Mouse (Mus musculus) forebrain, embryonic 11.5 days (tissue): ENCODE data around the gene Adgrg3. TPM values are rescaled to one million over a fixed set of nuclear protein-coding genes. Genes with fewer than 3 reads are reported as not detected.
A peak's percentile ranks its signal among the peaks of the same experiment; 100 is the strongest.

Source experiments
- ATAC-seq: fragments of 200-750 bp; cut with Nextera tagmentation; replicated peaks from 2 replicates; pipeline ENCODE4 v1.8.0; 2017; ENCODE audit warnings: moderate TSS enrichment; ENCODE audit not compliant: low FRiP score
- DNase-seq: peaks from one replicate; pipeline ENCODE4 v3.0.0-alpha.2; 2017; ENCODE audit warnings: low spot score
- H3K27ac ChIP-seq: fragments of 300-500 bp; sonication (generic); 2 replicates; pipeline ENCODE4 v1.5.1; 2014; ENCODE audit warnings: low read depth, low read length
- H3K27me3 ChIP-seq: fragments of 300-500 bp; sonication (generic); 2 replicates; pipeline ENCODE4 v1.6.1; 2014; ENCODE audit warnings: mild to moderate bottlenecking, low read length, mixed read lengths; ENCODE audit not compliant: control insufficient read depth, insufficient read depth
- H3K36me3 ChIP-seq: fragments of 300-500 bp; sonication (generic); 2 replicates; pipeline ENCODE4 v1.6.1; 2014; ENCODE audit warnings: mild to moderate bottlenecking, low read length, moderate library complexity, mixed read lengths; ENCODE audit not compliant: control insufficient read depth, insufficient read depth
- H3K4me1 ChIP-seq: fragments of 300-500 bp; sonication (generic); replicated peaks from 2 replicates; pipeline ENCODE4 v1.6.1; 2014; ENCODE audit warnings: low read length, mixed read lengths; ENCODE audit not compliant: control insufficient read depth, insufficient read depth
- H3K4me2 ChIP-seq: fragments of 300-500 bp; sonication (generic); 2 replicates; pipeline ENCODE4 v1.6.1; 2014; ENCODE audit warnings: low read depth, mild to moderate bottlenecking, low read length, moderate library complexity, mixed read lengths; ENCODE audit not compliant: severe bottlenecking
- H3K4me3 ChIP-seq: fragments of 300-500 bp; sonication (generic); 2 replicates; pipeline ENCODE4 v1.5.1; 2014; ENCODE audit warnings: low read depth, low read length
- H3K9ac ChIP-seq: fragments of 300-500 bp; sonication (generic); 2 replicates; pipeline ENCODE4 v1.6.1; 2014; ENCODE audit warnings: low read length
- H3K9me3 ChIP-seq: fragments of 300-500 bp; sonication (generic); 2 replicates; pipeline ENCODE4 v1.6.1; 2016; ENCODE audit warnings: low read length, mixed read lengths; ENCODE audit not compliant: control insufficient read depth
- WGBS: fragments of 180-500 bp; shearing (Covaris S2); extraction: QIAGEN DNeasy Blood & Tissue Kit; methylation state at CpG from one replicate; pipeline ENCODE4 v1.1.7; 2014; 5-methylcytosine and 5-hydroxymethylcytosine counted together
- polyA plus RNA-seq: library from polyadenylated mRNA; unstranded; fragments of >200 nt; fragmentation: Nextera tagmentation; extraction: Ambion mirVana; gene quantifications from 2 replicates; pipeline ENCODE4 v1.2.1, GENCODE M21; 2014

Gene Adgrg3
- polyA plus RNA-seq, 1 experiment from 2014 or later = 3.2 TPM

GRCm38 (mm10) chr8:94996037-94996436 lies 21.5 kb upstream of the Adgrg3 start:
- Histone ChIP-seq H3K36me3 (no peaks in the 10 kb centered on the region), H3K9ac (peak overlapping the region; percentile 96), H3K27me3 (no peaks in the 10 kb centered on the region), H3K4me2 (peak overlapping the region; percentile 91), H3K4me1 (peaks cover 52% of the 10 kb centered on the region), H3K4me3 (peak overlapping the region; percentile 59), H3K9me3 (no peaks in the 10 kb centered on the region), H3K27ac (peak overlapping the region; percentile 97)
- 37% methylated on average over 12 of the region's 12 CpGs for WGBS
- ATAC-seq = no peak
- DNase-seq = no peak

GRCm38 (mm10) chr8:94996899-94997856 lies 20.3 kb upstream of the Adgrg3 start:
- peaks cover 56% of the 10 kb centered on the region for H3K4me1 ChIP-seq
- no peaks in the 10 kb centered on the region; the same call in 1 of the 2 replicates for H3K36me3 ChIP-seq
- no peaks in the 10 kb centered on the region for H3K9me3 ChIP-seq
- 64% methylated on average over 6 of the region's 6 CpGs for WGBS
- H3K9ac ChIP-seq = peak overlapping the region; percentile 96
- no peaks in the 10 kb centered on the region for H3K27me3 ChIP-seq
- peak overlapping the region; percentile 59 for H3K4me3 ChIP-seq
- H3K4me2 ChIP-seq = peak overlapping the region; percentile 91
- DNase-seq = no peak
- no peak for ATAC-seq
- peak overlapping the region; percentile 97 for H3K27ac ChIP-seq

GRCm38 (mm10) chr8:94997857-94998243 lies 19.6 kb upstream of the Adgrg3 start:
- Histone ChIP-seq H3K27ac (0 out of 2 replicates have a peak overlapping the region, but pooled peaks have one; percentile 12), H3K9ac (peak overlapping the region; percentile 96), H3K9me3 (no peaks in the 10 kb centered on the region), H3K27me3 (no peaks in the 10 kb centered on the region), H3K36me3 (no peaks in the 10 kb centered on the region; the same call in 1 of the 2 replicates), H3K4me3 (peak overlapping the region; percentile 59), H3K4me2 (peak overlapping the region; percentile 91), H3K4me1 (peaks cover 49% of the 10 kb centered on the region)
- DNase-seq (no peak), ATAC-seq (no peak)
- WGBS = 76% methylated on average over 6 of the region's 6 CpGs

- Histone ChIP-seq H3K9me3 (no peaks in the 10 kb centered on the region), H3K9ac (peak overlapping the region; percentile 50), H3K4me2 (peak overlapping the region; percentile 91), H3K4me3 (peak overlapping the region; percentile 59; the same call in 1 of the 2 replicates), H3K36me3 (peaks cover 3% of the 10 kb centered on the region; the same call in 1 of the 2 replicates), H3K4me1 (peaks cover 44% of the 10 kb centered on the region), H3K27ac (no peak overlapping the region), H3K27me3 (no peaks in the 10 kb centered on the region)
- WGBS = 57% methylated on average over 2 of the region's 2 CpGs
- DNase-seq (no peak), ATAC-seq (no peak)
Observed at GRCm38 (mm10) chr8:94998431-94998830, 19.1 kb upstream of the Adgrg3 start.

GRCm38 (mm10) chr8:94999004-94999403 lies 18.5 kb upstream of the Adgrg3 start:
- Histone ChIP-seq H3K27me3 (no peaks in the 10 kb centered on the region), H3K9me3 (no peaks in the 10 kb centered on the region), H3K4me1 (peaks cover 39% of the 10 kb centered on the region), H3K9ac (peak overlapping the region; percentile 24; the same call in 1 of the 2 replicates), H3K27ac (0 out of 2 replicates have a peak overlapping the region, but pooled peaks have one; percentile 33), H3K4me3 (no peak overlapping the region; the same call in 1 of the 2 replicates), H3K4me2 (peak overlapping the region; percentile 91), H3K36me3 (peaks cover 7% of the 10 kb centered on the region; the same call in 1 of the 2 replicates)
- WGBS = 56% methylated on average over 6 of the region's 6 CpGs
- no peak for ATAC-seq
- DNase-seq = no peak

- H3K4me1 ChIP-seq = peaks cover 39% of the 10 kb centered on the region
- 0 out of 2 replicates have a peak, but pooled peaks have one; percentile 16 for ATAC-seq
- H3K27me3 ChIP-seq = no peaks in the 10 kb centered on the region
- H3K4me2 ChIP-seq = peak overlapping the region; percentile 31; the same call in 1 of the 2 replicates
- H3K27ac ChIP-seq = peak overlapping the region; percentile 79
- peaks cover 10% of the 10 kb centered on the region; the same call in 1 of the 2 replicates for H3K36me3 ChIP-seq
- no peak overlapping the region; the same call in 1 of the 2 replicates for H3K4me3 ChIP-seq
- no peaks in the 10 kb centered on the region for H3K9me3 ChIP-seq
- peak overlapping the region; percentile 29 for H3K9ac ChIP-seq
- no peak for DNase-seq
- WGBS = 58% methylated on average over 6 of the region's 6 CpGs
Observed at GRCm38 (mm10) chr8:94999956-95000355, 17.5 kb upstream of the Adgrg3 start.

- Histone ChIP-seq H3K27me3 (no peaks in the 10 kb centered on the region), H3K27ac (peak overlapping the region; percentile 79), H3K9me3 (no peaks in the 10 kb centered on the region), H3K4me2 (peak overlapping the region; percentile 31; the same call in 1 of the 2 replicates), H3K4me3 (no peak overlapping the region), H3K4me1 (peaks cover 39% of the 10 kb centered on the region), H3K36me3 (peaks cover 12% of the 10 kb centered on the region; the same call in 1 of the 2 replicates), H3K9ac (peak overlapping the region; percentile 29)
- WGBS = 15% methylated on average over 5 of the region's 5 CpGs
- peak; percentile 70 for ATAC-seq
- peak; percentile 88 for DNase-seq
Observed at GRCm38 (mm10) chr8:95000684-95001083, 16.8 kb upstream of the Adgrg3 start.

- Histone ChIP-seq H3K9ac (peak overlapping the region; percentile 16), H3K4me3 (no peak overlapping the region), H3K36me3 (peaks cover 17% of the 10 kb centered on the region; the same call in 1 of the 2 replicates), H3K9me3 (no peaks in the 10 kb centered on the region), H3K4me1 (peaks cover 36% of the 10 kb centered on the region), H3K27me3 (no peaks in the 10 kb centered on the region), H3K27ac (peak overlapping the region; percentile 79), H3K4me2 (peak overlapping the region; percentile 31; the same call in 1 of the 2 replicates)
- WGBS = 67% methylated on average over 5 of the region's 5 CpGs
- DNase-seq = no peak
- ATAC-seq = peak; percentile 17; the same call in 1 of the 2 replicates
Observed at GRCm38 (mm10) chr8:95001165-95001564, 16.3 kb upstream of the Adgrg3 start.
